Mouse (Mus musculus) CH12.LX (cell line): ENCODE measurements around the gene Xpo6.

Experiments
- CHD1 ChIP-seq: IDR thresholded peaks from 2 replicates; pipeline ENCODE4 v1.6.1; 2012; ENCODE audit warnings: low read depth, low read length, improper control_type of control experiment, inconsistent platforms
- CHD2 ChIP-seq: IDR thresholded peaks from 2 replicates; pipeline ENCODE4 v1.6.1; 2011; ENCODE audit warnings: low read length, improper control_type of control experiment
- CTCF ChIP-seq, 2 experiments: IDR thresholded peaks in 1 of 2; conservative IDR thresholded peaks in 1 of 2; 2 replicates each; pipeline ENCODE4 v1.5.1; 2011 to 2012; ENCODE audit warnings: low read depth in 2 of 2, low read length in 2 of 2, improper control_type of control experiment in 1 of 2, inconsistent platforms in 1 of 2, mild to moderate bottlenecking in 1 of 2, moderate library complexity in 1 of 2
- E2F4 ChIP-seq: IDR thresholded peaks from 2 replicates; pipeline ENCODE4 v1.6.1; 2011; ENCODE audit warnings: low read depth, low read length, improper control_type of control experiment; ENCODE audit not compliant: insufficient replicate concordance
- EP300 ChIP-seq: IDR thresholded peaks from 2 replicates; pipeline ENCODE4 v1.6.1; 2011; ENCODE audit warnings: low read length, improper control_type of control experiment
- JUND ChIP-seq: conservative IDR thresholded peaks from 2 replicates; pipeline ENCODE4 v1.6.1; 2011; ENCODE audit warnings: low read depth, low read length, improper control_type of control experiment
- MAX ChIP-seq: IDR thresholded peaks from 2 replicates; pipeline ENCODE4 v1.6.1; 2011; ENCODE audit warnings: low read length, improper control_type of control experiment
- NELFE ChIP-seq: IDR thresholded peaks from 2 replicates; pipeline ENCODE4 v1.6.1; 2011; ENCODE audit warnings: low read depth, low read length, improper control_type of control experiment
- NRF1 ChIP-seq: IDR thresholded peaks from 2 replicates; pipeline ENCODE4 v1.6.1; 2014; ENCODE audit warnings: low read depth, mild to moderate bottlenecking, inconsistent platforms, low read length, improper control_type of control experiment, moderate library complexity
- POLR2A ChIP-seq: IDR thresholded peaks from 2 replicates; pipeline ENCODE4 v1.6.1; 2011; ENCODE audit warnings: low read depth, mild to moderate bottlenecking, improper control_type of control experiment, low read length
- SIN3A ChIP-seq: IDR thresholded peaks from 2 replicates; pipeline ENCODE4 v1.6.1; 2012; ENCODE audit warnings: low read length, improper control_type of control experiment, inconsistent platforms
- TCF12 ChIP-seq: IDR thresholded peaks from 2 replicates; pipeline ENCODE4 v1.6.1; 2014; ENCODE audit warnings: low read depth, mild to moderate bottlenecking, inconsistent platforms, low read length, improper control_type of control experiment
- UBTF ChIP-seq: IDR thresholded peaks from 2 replicates; pipeline ENCODE4 v1.6.1; 2012; ENCODE audit warnings: low read depth, mild to moderate bottlenecking, inconsistent platforms, low read length, improper control_type of control experiment, moderate library complexity

- TF ChIP-seq POLR2A = no peak
- no peak for TF ChIP-seq CTCF (conservative IDR thresholded peaks at IDR 0.05 in 1 of 2, IDR thresholded peaks at IDR 0.05 in 1 of 2; ENCODE audit: low read depth in 2 of 2, low read length in 2 of 2)
- TF ChIP-seq NRF1 = no peak
- no peak for TF ChIP-seq TCF12
- no peak for TF ChIP-seq JUND
- no peak for TF ChIP-seq EP300
- TF ChIP-seq CHD1 = no peak
- no peak for TF ChIP-seq E2F4
- no peak for TF ChIP-seq CHD2
- no peak for TF ChIP-seq SIN3A
- no peak for TF ChIP-seq UBTF
- TF ChIP-seq MAX = no peak
- no peak for TF ChIP-seq NELFE
Measured at GRCm38 (mm10) chr7:126154731-126155130, 45.6 kb downstream of the Xpo6 start.
